Mouse (Mus musculus): ENCODE data around the gene Kmt2c.

- no peak for TF ChIP-seq USF2 (conservative IDR thresholded peaks at IDR 0.05; ENCODE audit: low read depth, low read length)
- TF ChIP-seq MAFK (IDR thresholded peaks at IDR 0.05; ENCODE audit: insufficient replicate concordance, low read length): no peak
- TF ChIP-seq POLR2A (IDR thresholded peaks at IDR 0.05; ENCODE audit: low read depth, low read length): no peak
- no peak for TF ChIP-seq CTCF (conservative IDR thresholded peaks at IDR 0.05 in 1 of 2, IDR thresholded peaks at IDR 0.05 in 1 of 2; ENCODE audit: low read depth in 2 of 2, low read length in 2 of 2)
- no peak for TF ChIP-seq MEF2A (IDR thresholded peaks at IDR 0.05; ENCODE audit: borderline replicate concordance, low read depth, low read length)
- no peak for TF ChIP-seq ZMIZ1 (IDR thresholded peaks at IDR 0.05; ENCODE audit: low read depth, low read length)
- TF ChIP-seq TBP (conservative IDR thresholded peaks at IDR 0.05; ENCODE audit: low read depth, low read length): no peak
- TF ChIP-seq E2F4 (IDR thresholded peaks at IDR 0.05; ENCODE audit: insufficient replicate concordance, low read depth, low read length): no peak
These were observed 222.2 kb downstream of the Kmt2c start for GRCm38 (mm10) chr5:25276365-25276764.
